Mouse (Mus musculus): ENCODE measurements at regions not wholly inside any gene's neighbourhood (a gene's known extent, or its start where the extent isn't known, plus 50 kb on each side); places are given as distances from the start of the nearest gene placed in this dataset.

DNA sequence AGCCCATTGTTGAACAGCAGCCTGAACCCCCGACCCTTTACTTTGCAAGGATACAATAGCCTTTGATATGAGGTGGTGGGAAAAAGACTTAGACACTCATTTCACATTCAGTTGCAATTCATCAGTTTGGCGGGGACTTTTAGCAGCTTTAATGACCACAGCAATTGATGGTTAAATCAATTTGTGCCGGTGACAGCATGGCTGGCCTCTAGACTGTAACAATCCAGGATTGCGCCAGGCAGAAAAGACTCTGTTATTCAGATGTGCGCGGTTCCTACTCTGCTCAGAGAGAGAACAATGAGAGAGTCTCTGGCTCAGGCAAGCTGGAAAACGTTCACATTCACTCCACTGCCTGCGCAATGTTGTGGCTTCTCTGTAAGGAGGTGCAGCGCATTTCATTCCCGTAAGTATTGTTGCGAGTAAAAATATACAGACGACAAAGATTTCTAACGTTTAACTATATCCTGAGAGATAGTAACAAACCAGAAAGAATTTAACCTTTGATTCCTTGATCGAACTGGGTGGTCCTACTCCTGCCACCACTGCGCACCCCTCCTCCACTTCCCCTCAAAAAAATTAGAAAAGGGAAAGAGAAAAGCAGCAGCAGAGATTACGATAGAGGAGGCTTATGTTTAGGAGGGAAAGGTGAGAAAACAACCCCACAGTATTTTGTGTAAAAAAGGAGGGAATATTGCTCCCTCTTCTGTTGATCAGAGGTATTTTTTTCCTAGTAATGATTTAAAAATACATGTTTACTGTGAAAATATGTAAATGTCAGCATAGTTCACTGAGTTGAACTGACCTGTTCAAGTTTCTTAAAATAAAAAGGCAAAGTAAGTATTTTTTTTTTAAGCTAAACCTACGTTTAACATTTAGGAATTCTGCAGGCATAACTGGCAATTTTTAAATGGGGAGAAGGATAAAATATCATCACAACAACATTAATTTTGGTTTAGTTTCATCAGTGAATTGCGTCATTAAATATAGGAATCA is 267.6 kb downstream of the Rfpl4b start:
- 23% methylated on average over 18 of the region's 18 CpGs for WGBS
- Histone ChIP-seq H3K4me1 (replicated peaks; ENCODE audit: control insufficient read depth, insufficient read depth, low read length) (no peaks in the 10 kb centered on the region), H3K9ac (ENCODE audit: low read depth, low read length) (no peak overlapping the region), H3K36me3 (ENCODE audit: control insufficient read depth, insufficient read depth, low read length) (no peaks in the 10 kb centered on the region), H3K27me3 (replicated peaks; ENCODE audit: control insufficient read depth, insufficient read depth, low read length) (no peaks in the 10 kb centered on the region), H3K4me3 (ENCODE audit: low read depth, low read length) (no peak overlapping the region), H3K4me2 (peak overlapping the region; percentile 46), H3K27ac (ENCODE audit: low read depth, low read length) (no peak overlapping the region), H3K9me3 (ENCODE audit: control insufficient read depth, low read length) (no peaks in the 10 kb centered on the region)
- no peak for DNase-seq (ENCODE audit: low spot score)
- no peak for ATAC-seq (replicated peaks; ENCODE audit: low FRiP score)

DNA sequence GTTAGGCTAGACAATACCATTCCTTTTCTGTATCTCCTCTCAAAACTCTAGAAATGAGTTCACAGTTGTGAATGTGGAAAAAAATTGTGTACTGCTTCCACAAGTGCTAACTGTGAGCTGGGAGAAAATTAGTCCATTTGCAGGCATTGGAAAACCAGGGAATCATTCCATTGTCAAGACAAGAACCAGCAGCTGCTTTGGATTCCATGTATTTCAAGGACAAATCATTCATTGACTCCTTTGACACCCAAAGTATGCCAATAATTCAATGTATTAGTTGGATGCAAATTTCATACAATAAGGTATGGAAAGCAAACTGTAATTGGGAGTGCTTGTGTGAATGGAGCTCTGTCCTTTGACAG is 268.3 kb downstream of the Rfpl4b start:
- no peaks in the 10 kb centered on the region for H3K27me3 ChIP-seq (replicated peaks; ENCODE audit: control insufficient read depth, insufficient read depth, low read length)
- no peaks in the 10 kb centered on the region for H3K4me1 ChIP-seq (replicated peaks; ENCODE audit: control insufficient read depth, insufficient read depth, low read length)
- H3K9me3 ChIP-seq (ENCODE audit: control insufficient read depth, low read length), result no peaks in the 10 kb centered on the region
- H3K9ac ChIP-seq (ENCODE audit: low read depth, low read length), result no peak overlapping the region
- ATAC-seq (replicated peaks; ENCODE audit: low FRiP score), result no peak
- DNase-seq (ENCODE audit: low spot score), result no peak
- H3K36me3 ChIP-seq (ENCODE audit: control insufficient read depth, insufficient read depth, low read length), result no peaks in the 10 kb centered on the region
- no peak overlapping the region for H3K4me3 ChIP-seq (ENCODE audit: low read depth, low read length)
- no peak overlapping the region for H3K27ac ChIP-seq (ENCODE audit: low read depth, low read length)
- H3K4me2 ChIP-seq, result 0 out of 2 replicates have a peak overlapping the region, but pooled peaks have one; percentile 46

DNA sequence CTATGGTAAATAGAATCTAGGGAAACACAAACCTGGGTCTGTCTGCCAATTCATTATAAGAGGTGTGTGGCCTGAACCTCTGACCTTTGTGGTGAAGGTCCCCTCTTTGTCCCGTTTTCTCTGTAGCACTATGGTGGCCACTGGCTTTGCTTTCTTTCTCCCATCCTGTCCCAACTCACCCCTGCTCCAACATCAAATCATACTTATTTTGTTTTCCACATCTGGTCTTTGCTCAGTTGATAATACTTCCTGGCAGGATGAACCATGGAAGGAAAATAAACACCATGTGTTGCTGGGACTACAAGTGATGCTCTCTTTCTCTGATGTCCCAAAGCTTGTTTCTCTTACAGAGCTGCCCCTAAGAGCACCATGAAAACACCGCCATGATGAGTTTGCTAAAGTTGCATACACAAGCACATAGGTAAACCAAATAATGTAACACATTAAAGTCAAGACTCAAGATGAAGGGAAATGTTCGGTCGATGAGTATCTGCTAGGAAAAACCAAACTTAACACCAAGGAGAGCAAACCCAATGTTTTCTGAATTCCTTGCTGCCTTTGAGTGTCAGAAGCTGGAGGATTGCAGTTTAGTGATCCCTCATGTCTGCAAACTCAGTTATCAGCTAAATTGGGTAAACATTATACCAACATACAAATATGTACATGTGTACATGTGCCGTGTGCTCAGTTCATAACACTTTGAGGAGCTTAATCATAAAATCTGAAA is 269.1 kb downstream of the Rfpl4b start:
- Histone ChIP-seq H3K9me3 (ENCODE audit: control insufficient read depth, low read length) (no peaks in the 10 kb centered on the region), H3K36me3 (ENCODE audit: control insufficient read depth, insufficient read depth, low read length) (no peaks in the 10 kb centered on the region), H3K27me3 (replicated peaks; ENCODE audit: control insufficient read depth, insufficient read depth, low read length) (no peaks in the 10 kb centered on the region), H3K4me3 (ENCODE audit: low read depth, low read length) (no peak overlapping the region), H3K4me1 (replicated peaks; ENCODE audit: control insufficient read depth, insufficient read depth, low read length) (no peaks in the 10 kb centered on the region), H3K4me2 (no peak overlapping the region), H3K9ac (ENCODE audit: low read depth, low read length) (no peak overlapping the region), H3K27ac (ENCODE audit: low read depth, low read length) (no peak overlapping the region)
- ATAC-seq (replicated peaks; ENCODE audit: low FRiP score) (no peak), DNase-seq (ENCODE audit: low spot score) (no peak)
- WGBS, result 84% methylated on average over 5 of the region's 5 CpGs

DNA sequence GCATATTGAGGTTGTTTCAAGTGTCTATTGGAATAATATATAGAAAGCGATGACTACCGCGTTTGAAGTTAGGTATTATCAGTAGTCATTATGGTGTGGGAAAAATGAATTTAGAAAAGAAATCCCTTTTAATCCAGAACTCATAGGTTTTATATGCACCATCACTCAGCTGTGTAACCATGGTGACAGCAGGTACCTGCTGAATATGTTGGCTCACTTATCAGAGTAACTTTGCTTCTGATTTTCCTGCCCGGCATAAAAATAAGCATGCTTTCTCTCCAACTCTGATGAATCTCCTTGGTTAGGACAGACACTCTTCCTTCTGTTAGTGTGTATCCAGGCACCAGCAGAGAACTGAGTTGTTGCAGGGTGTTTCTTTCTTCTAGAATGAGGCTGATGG is 281.5 kb downstream of the Rfpl4b start:
- 90% methylated on average over 4 of the region's 4 CpGs for WGBS
- Histone ChIP-seq H3K4me1 (replicated peaks; ENCODE audit: control insufficient read depth, insufficient read depth, low read length) (no peaks in the 10 kb centered on the region), H3K27me3 (replicated peaks; ENCODE audit: control insufficient read depth, insufficient read depth, low read length) (no peaks in the 10 kb centered on the region), H3K4me3 (ENCODE audit: low read depth, low read length) (no peak overlapping the region), H3K4me2 (no peak overlapping the region), H3K27ac (ENCODE audit: low read depth, low read length) (no peak overlapping the region), H3K9me3 (ENCODE audit: control insufficient read depth, low read length) (no peaks in the 10 kb centered on the region), H3K9ac (ENCODE audit: low read depth, low read length) (no peak overlapping the region), H3K36me3 (ENCODE audit: control insufficient read depth, insufficient read depth, low read length) (no peaks in the 10 kb centered on the region)
- DNase-seq (ENCODE audit: low spot score), result no peak
- no peak for ATAC-seq (replicated peaks; ENCODE audit: low FRiP score)

DNA sequence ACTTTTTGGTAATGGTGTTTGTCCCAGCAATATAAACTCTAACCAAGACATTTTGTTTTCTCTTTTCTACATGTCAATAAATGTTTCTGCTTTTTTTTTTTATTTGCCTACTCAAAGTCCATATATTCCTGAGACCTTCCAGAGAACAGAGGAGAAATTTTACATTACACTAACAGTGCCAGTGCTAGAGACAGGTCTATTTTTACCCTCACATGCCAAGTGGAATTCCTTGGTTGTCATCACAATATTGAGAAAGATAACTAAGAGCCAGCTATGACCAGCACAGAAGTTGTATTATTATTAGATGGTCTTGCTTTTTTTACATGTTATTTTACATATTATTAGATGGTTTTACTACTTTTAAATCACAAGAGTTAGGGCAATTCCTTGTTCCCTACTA is 282.8 kb downstream of the Rfpl4b start:
- H3K27me3 ChIP-seq (replicated peaks; ENCODE audit: control insufficient read depth, insufficient read depth, low read length), result no peaks in the 10 kb centered on the region
- ATAC-seq (replicated peaks; ENCODE audit: low FRiP score), result no peak
- DNase-seq (ENCODE audit: low spot score), result no peak
- no peaks in the 10 kb centered on the region for H3K9me3 ChIP-seq (ENCODE audit: control insufficient read depth, low read length)
- no peak overlapping the region for H3K4me2 ChIP-seq
- no peaks in the 10 kb centered on the region for H3K4me1 ChIP-seq (replicated peaks; ENCODE audit: control insufficient read depth, insufficient read depth, low read length)
- H3K27ac ChIP-seq (ENCODE audit: low read depth, low read length), result no peak overlapping the region
- no peak overlapping the region for H3K4me3 ChIP-seq (ENCODE audit: low read depth, low read length)
- no peaks in the 10 kb centered on the region for H3K36me3 ChIP-seq (ENCODE audit: control insufficient read depth, insufficient read depth, low read length)
- H3K9ac ChIP-seq (ENCODE audit: low read depth, low read length), result no peak overlapping the region

DNA sequence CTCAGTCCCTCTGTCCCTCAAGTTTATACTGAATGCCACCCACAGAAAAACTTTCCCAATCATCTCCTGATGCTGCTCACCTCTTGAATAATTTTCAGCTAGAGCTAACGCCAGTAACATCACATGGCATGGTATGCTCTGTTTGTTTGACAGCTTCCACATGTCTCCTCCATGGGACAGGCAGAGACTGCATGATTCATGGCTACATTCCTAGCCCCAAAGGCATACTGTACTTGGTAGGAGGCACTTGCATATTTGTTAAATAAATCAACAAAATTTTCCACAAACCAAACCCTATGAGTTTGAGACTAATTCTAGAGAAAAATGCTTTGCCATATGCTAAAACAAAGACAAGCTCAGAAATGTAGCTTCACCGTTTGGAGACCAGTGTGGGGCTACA is 304.9 kb downstream of the Rfpl4b start:
- Histone ChIP-seq H3K4me3 (ENCODE audit: low read depth, low read length) (no peak overlapping the region), H3K27ac (ENCODE audit: low read depth, low read length) (no peak overlapping the region), H3K36me3 (ENCODE audit: control insufficient read depth, insufficient read depth, low read length) (no peaks in the 10 kb centered on the region), H3K4me2 (no peak overlapping the region), H3K9me3 (ENCODE audit: control insufficient read depth, low read length) (no peaks in the 10 kb centered on the region), H3K27me3 (replicated peaks; ENCODE audit: control insufficient read depth, insufficient read depth, low read length) (no peaks in the 10 kb centered on the region), H3K9ac (ENCODE audit: low read depth, low read length) (no peak overlapping the region), H3K4me1 (replicated peaks; ENCODE audit: control insufficient read depth, insufficient read depth, low read length) (no peaks in the 10 kb centered on the region)
- DNase-seq (ENCODE audit: low spot score) (no peak), ATAC-seq (replicated peaks; ENCODE audit: low FRiP score) (no peak)
- WGBS, result 64% methylated on average over 2 of the region's 2 CpGs

Measured in liver, embryonic 11.5 days (tissue).